ENCODE assay signal across 20 mouse cellular contexts in the genomic region with DNA sequence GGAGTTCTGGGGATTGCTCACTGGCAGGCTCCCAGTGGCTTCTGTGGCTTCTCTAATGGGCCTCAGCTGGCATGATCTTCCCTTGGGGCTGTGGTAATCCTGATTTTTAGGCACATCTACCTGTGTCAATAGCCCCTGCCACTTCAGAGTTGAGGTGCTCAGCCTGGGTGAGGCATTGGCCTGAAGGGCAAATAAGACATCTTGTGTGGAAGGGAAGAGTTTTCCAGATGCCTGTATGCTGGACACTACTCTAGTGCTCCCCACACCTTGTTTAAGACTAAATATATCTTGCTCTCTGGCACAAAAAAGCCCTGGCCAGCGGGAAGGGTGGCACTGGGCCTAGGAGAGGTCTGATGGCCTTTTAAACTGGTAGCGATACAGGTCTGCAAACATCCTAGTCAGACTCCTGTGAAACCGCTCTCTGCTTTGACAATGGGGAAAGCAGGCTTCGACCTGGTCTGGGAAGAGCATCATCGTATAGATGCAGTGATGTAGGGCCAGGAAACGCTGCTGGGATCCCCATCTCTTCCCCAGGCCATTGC. TPM values are rescaled to one million over a fixed set of nuclear protein-coding genes. Genes with fewer than 3 reads are reported as not detected.
A peak's percentile ranks its signal among the peaks of the same experiment; 100 is the strongest.
DNase-seq lines count a peak whose midpoint lies in the region; TF ChIP-seq lines count a peak whose summit lies in the region.
"Had no signal": no experiment of that assay in that cellular context is flagged by ENCODE, and none has a peak within 500 bp of the region (broad histone marks: within the 10 kb centered on the region; RNA-seq: fewer than 3 reads in every experiment).

No protein-coding gene starts in this region.

- WGBS in heart, embryonic 10.5 days = 84% methylated on average over 6 of the region's 6 CpGs

- DNase-seq in cerebellum, postnatal 25 days = peak; percentile 45 to 49
- no peak for DNase-seq in cerebellum, adult 11 months
- peak; percentile 71 for DNase-seq in gastrocnemius, adult 2 months
- no peak for DNase-seq in gastrocnemius, postnatal 36 days
- peak; percentile 92 for DNase-seq in heart, adult 11 months
- no peak for DNase-seq in heart, embryonic 10.5 days (ENCODE audit: low spot score)
- no peak for DNase-seq in urinary bladder, adult 18-20 months (ENCODE audit: low spot score in 2 of 2)
- DNase-seq: adrenal gland, adult 2 months; adrenal gland, postnatal 10 days; adrenal gland, postnatal 25 days; cerebellum, adult 11-12 months; cerebellum, adult 2 months; cerebellum, adult 9-10 months; cerebellum, postnatal 36 days; embryo, embryonic 11 days had no signal

- TF ChIP-seq CTCF in gastrocnemius, adult 2 months (IDR thresholded peaks at IDR 0.05) = no peak

- H3K27me3 ChIP-seq in heart, embryonic 10.5 days (ENCODE audit: insufficient read depth, poor library complexity, severe bottlenecking) = no peaks in the 10 kb centered on the region
- H3K27me3 ChIP-seq: embryonic facial prominence, embryonic 12.5 days; embryonic facial prominence, embryonic 15.5 days; forebrain, embryonic 12.5 days had no signal

- H3K27ac ChIP-seq in gastrocnemius, adult 2 months = peak overlapping the region; percentile 85
- no peak overlapping the region for H3K27ac ChIP-seq in heart, embryonic 10.5 days
- H3K27ac ChIP-seq: embryonic facial prominence, embryonic 12.5 days; embryonic facial prominence, embryonic 15.5 days; forebrain, embryonic 10.5 days; forebrain, embryonic 12.5 days had no signal

- peak overlapping the region; percentile 23 for H3K4me3 ChIP-seq in gastrocnemius, adult 2 months
- H3K4me3 ChIP-seq in heart, embryonic 10.5 days = no peak overlapping the region
- H3K4me3 ChIP-seq: embryonic facial prominence, embryonic 12.5 days; embryonic facial prominence, embryonic 15.5 days; erythroblast, embryonic 14.5 days; forebrain, embryonic 10.5 days; forebrain, embryonic 12.5 days had no signal

- H3K9me3 ChIP-seq in heart, embryonic 10.5 days = no peaks in the 10 kb centered on the region
- H3K9me3 ChIP-seq: embryonic facial prominence, embryonic 12.5 days; embryonic facial prominence, embryonic 15.5 days; forebrain, embryonic 10.5 days; forebrain, embryonic 12.5 days had no signal

- peaks cover 53% of the 10 kb centered on the region for H3K4me1 ChIP-seq in heart, embryonic 10.5 days

- intact Hi-C loops in gastrocnemius, adult 2 months (cut with DNase I) = loop anchor here (5.0 kb wide), 1 partner anchor 147 kb away; no protein-coding TSS in a partner anchor
- intact Hi-C loops in gastrocnemius, postnatal 36 days (cut with DNase I) = loop anchor here (5.0 kb wide), 1 partner anchor 147 kb away; no protein-coding TSS in a partner anchor

- H3K36me3 ChIP-seq in heart, embryonic 10.5 days = no peaks in the 10 kb centered on the region
- H3K36me3 ChIP-seq: embryonic facial prominence, embryonic 12.5 days; forebrain, embryonic 10.5 days; forebrain, embryonic 12.5 days had no signal

RNA-seq across cellular contexts. Expression of a gene that starts 33.2 kb away (rescaled TPM):
- 10 to 100 TPM; 15.9 to 20.9 TPM for total RNA-seq in gastrocnemius, adult 2 months (2021)
- 10 to 100 TPM; 35.4 to 46.1 TPM for total RNA-seq in gastrocnemius, postnatal 36 days (2021)
- 31.3 and 37.4 TPM in 2 replicates for polyA plus RNA-seq in heart, embryonic 10.5 days (2016; fragmentation: Nextera tagmentation; extraction: Ambion mirVana)

Comparison
In these comparisons a context has a peak if more than half of its experiments do, and no peak if none do; other contexts are left out.
1. DNase-seq: peak in cerebellum, postnatal 25 days (2 of 2), gastrocnemius, adult 2 months (single experiment) and heart, adult 11 months (single experiment); none in cerebellum, adult 11 months (single experiment), gastrocnemius, postnatal 36 days (0 of 2), heart, embryonic 10.5 days (single experiment) and urinary bladder, adult 18-20 months (0 of 2).